Mouse (Mus musculus) retina, postnatal 7 days (tissue): ENCODE results near the gene Oas3.

Experiments used
- DNase-seq: peaks from one replicate; pipeline ENCODE4 v3.0.0-alpha.2; 2012; ENCODE audit warnings: low read depth, low spot score

Oas3 gene

DNA sequence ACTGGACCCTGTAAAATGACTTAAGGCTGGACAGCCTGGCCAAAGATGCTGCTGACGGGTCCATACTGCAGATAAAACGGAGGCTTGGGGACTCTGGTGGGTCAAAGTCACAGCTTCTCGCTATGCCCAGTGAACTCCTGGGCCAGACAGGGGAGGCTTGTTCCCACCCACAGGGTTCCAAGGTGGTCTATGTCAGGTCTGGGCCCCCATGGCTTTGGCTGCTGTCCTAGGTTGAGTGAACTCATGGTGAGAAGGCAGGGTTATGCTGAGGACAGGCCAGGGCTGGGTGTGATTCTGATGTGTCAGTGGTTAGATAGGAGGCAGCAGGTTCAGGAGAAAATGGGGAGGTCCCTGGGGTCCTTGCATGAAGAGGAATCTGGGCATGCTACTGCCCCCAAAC lies 73.8 kb downstream of the Oas3 start:
- DNase-seq: no peak
